Mouse (Mus musculus) embryonic facial prominence, embryonic 13.5 days (tissue): ENCODE results near the gene Zdhhc14. TPM values are rescaled to one million over a fixed set of nuclear protein-coding genes. Genes with fewer than 3 reads are reported as not detected.

ENCODE experiments used
- ATAC-seq: fragments of 200-750 bp; cut with Nextera tagmentation; 2 replicates; pipeline ENCODE4 v1.8.0; 2017; ENCODE audit warnings: low read depth; ENCODE audit not compliant: insufficient number of reproducible peaks, insufficient read depth, low FRiP score, low TSS enrichment
- H3K27ac ChIP-seq: fragments of 300-500 bp; sonication (generic); 2 replicates; pipeline ENCODE4 v1.5.1; 2015; ENCODE audit warnings: moderate library complexity, mild to moderate bottlenecking, inconsistent platforms
- H3K27me3 ChIP-seq: fragments of 300-500 bp; sonication (generic); 2 replicates; pipeline ENCODE4 v1.6.1; 2015; ENCODE audit warnings: mild to moderate bottlenecking, inconsistent platforms
- H3K36me3 ChIP-seq: fragments of 300-500 bp; sonication (generic); 2 replicates; pipeline ENCODE4 v1.6.1; 2015; ENCODE audit warnings: mild to moderate bottlenecking, inconsistent platforms
- H3K4me1 ChIP-seq: fragments of 300-500 bp; sonication (generic); 2 replicates; pipeline ENCODE4 v1.6.1; 2015; ENCODE audit warnings: inconsistent platforms
- H3K4me2 ChIP-seq: fragments of 300-500 bp; sonication (generic); 2 replicates; pipeline ENCODE4 v1.6.1; 2015; ENCODE audit warnings: moderate library complexity, mild to moderate bottlenecking, inconsistent platforms
- H3K4me3 ChIP-seq: fragments of 300-500 bp; sonication (generic); 2 replicates; pipeline ENCODE4 v1.5.1; 2015; ENCODE audit warnings: mild to moderate bottlenecking, inconsistent platforms
- H3K9ac ChIP-seq: fragments of 300-500 bp; sonication (generic); 2 replicates; pipeline ENCODE4 v1.6.1; 2015; ENCODE audit warnings: mild to moderate bottlenecking, inconsistent platforms
- H3K9me3 ChIP-seq: fragments of 300-500 bp; sonication (generic); 2 replicates; pipeline ENCODE4 v1.6.1; 2016; ENCODE audit warnings: inconsistent platforms
- WGBS: fragments of 180-500 bp; shearing (Covaris S2); methylation state at CpG from one replicate; pipeline ENCODE4 v1.1.7; 2015; ENCODE audit warnings: mixed read lengths; 5-methylcytosine and 5-hydroxymethylcytosine counted together
- polyA plus RNA-seq: library from polyadenylated mRNA; unstranded; fragments of >200 nt; fragmentation: Nextera tagmentation; extraction: Ambion mirVana; gene quantifications from 2 replicates; pipeline ENCODE4 v1.2.1, GENCODE M21; 2015

Gene Zdhhc14
- polyA plus RNA-seq, 1 experiment from 2014 or later: 3.6 TPM

GRCm38 (mm10) chr17:5642918-5643721 is 150.8 kb downstream of the Zdhhc14 start:
- Histone ChIP-seq H3K4me2 (no peak overlapping the region), H3K36me3 (no peaks in the 10 kb centered on the region), H3K27ac (no peak overlapping the region), H3K9ac (no peak overlapping the region), H3K4me3 (no peak overlapping the region), H3K9me3 (no peaks in the 10 kb centered on the region), H3K4me1 (no peaks in the 10 kb centered on the region), H3K27me3 (no peaks in the 10 kb centered on the region)
- ATAC-seq: no peak
- 73% methylated on average over 15 of the region's 15 CpGs for WGBS

- no peak for ATAC-seq
- no peak overlapping the region for H3K27ac ChIP-seq
- H3K27me3 ChIP-seq: no peaks in the 10 kb centered on the region
- 85% methylated on average over 4 of the region's 4 CpGs for WGBS
- no peak overlapping the region for H3K4me3 ChIP-seq
- H3K4me2 ChIP-seq: no peak overlapping the region
- H3K9me3 ChIP-seq: no peaks in the 10 kb centered on the region
- H3K4me1 ChIP-seq: 0 out of 2 replicates have a peak, but pooled peaks cover 5% of the 10 kb centered on the region
- H3K9ac ChIP-seq: no peak overlapping the region
- no peaks in the 10 kb centered on the region for H3K36me3 ChIP-seq
These were observed 157.8 kb downstream of the Zdhhc14 start for GRCm38 (mm10) chr17:5650124-5650523.

- WGBS: 82% methylated on average over 4 of the region's 4 CpGs
- ATAC-seq: no peak
- no peak overlapping the region for H3K4me2 ChIP-seq
- no peak overlapping the region for H3K4me3 ChIP-seq
- H3K9me3 ChIP-seq: no peaks in the 10 kb centered on the region
- no peak overlapping the region for H3K27ac ChIP-seq
- H3K36me3 ChIP-seq: no peaks in the 10 kb centered on the region
- 0 out of 2 replicates have a peak, but pooled peaks cover 5% of the 10 kb centered on the region for H3K4me1 ChIP-seq
- H3K9ac ChIP-seq: no peak overlapping the region
- no peaks in the 10 kb centered on the region for H3K27me3 ChIP-seq
These were observed 158.3 kb downstream of the Zdhhc14 start for GRCm38 (mm10) chr17:5650642-5651041.

GRCm38 (mm10) chr17:5651551-5651950 is 159.2 kb downstream of the Zdhhc14 start:
- Histone ChIP-seq H3K4me1 (0 out of 2 replicates have a peak, but pooled peaks cover 5% of the 10 kb centered on the region), H3K27me3 (no peaks in the 10 kb centered on the region), H3K4me2 (no peak overlapping the region), H3K9ac (no peak overlapping the region), H3K27ac (no peak overlapping the region), H3K9me3 (no peaks in the 10 kb centered on the region), H3K4me3 (no peak overlapping the region), H3K36me3 (no peaks in the 10 kb centered on the region)
- WGBS: 81% methylated on average over 4 of the region's 4 CpGs
- ATAC-seq: no peak

GRCm38 (mm10) chr17:5653981-5654380 is 161.6 kb downstream of the Zdhhc14 start:
- WGBS: 79% methylated on average over 9 of the region's 9 CpGs
- H3K4me3 ChIP-seq: no peak overlapping the region

GRCm38 (mm10) chr17:5655536-5655935 is 163.2 kb downstream of the Zdhhc14 start:
- Histone ChIP-seq H3K36me3 (no peaks in the 10 kb centered on the region), H3K9ac (no peak overlapping the region), H3K9me3 (no peaks in the 10 kb centered on the region), H3K4me3 (no peak overlapping the region), H3K4me2 (no peak overlapping the region), H3K27me3 (no peaks in the 10 kb centered on the region), H3K27ac (no peak overlapping the region), H3K4me1 (0 out of 2 replicates have a peak, but pooled peaks cover 5% of the 10 kb centered on the region)
- 92% methylated on average over 4 of the region's 4 CpGs for WGBS
- ATAC-seq: no peak

More at GRCm38 (mm10) chr17:5653981-5654380, 161.6 kb downstream of the Zdhhc14 start:
- no peaks in the 10 kb centered on the region for H3K27me3 ChIP-seq
- H3K9me3 ChIP-seq: no peaks in the 10 kb centered on the region
- no peak overlapping the region for H3K9ac ChIP-seq
- H3K27ac ChIP-seq: no peak overlapping the region
- 0 out of 2 replicates have a peak, but pooled peaks cover 5% of the 10 kb centered on the region for H3K4me1 ChIP-seq
- no peak overlapping the region for H3K4me2 ChIP-seq
- H3K36me3 ChIP-seq: no peaks in the 10 kb centered on the region
- no peak for ATAC-seq

- Histone ChIP-seq H3K27me3 (no peaks in the 10 kb centered on the region), H3K4me1 (peaks cover under 1% of the 10 kb centered on the region; the same call in 1 of the 2 replicates), H3K4me2 (no peak overlapping the region), H3K9ac (no peak overlapping the region), H3K27ac (no peak overlapping the region), H3K36me3 (no peaks in the 10 kb centered on the region), H3K9me3 (no peaks in the 10 kb centered on the region), H3K4me3 (no peak overlapping the region)
- 44% methylated on average over 8 of the region's 8 CpGs for WGBS
- no peak for ATAC-seq
These were observed 168.1 kb downstream of the Zdhhc14 start for GRCm38 (mm10) chr17:5660317-5661080.

- ATAC-seq: no peak
- H3K9ac ChIP-seq: no peak overlapping the region
- H3K36me3 ChIP-seq: no peaks in the 10 kb centered on the region
- no peaks in the 10 kb centered on the region for H3K9me3 ChIP-seq
- H3K27me3 ChIP-seq: no peaks in the 10 kb centered on the region
- H3K4me2 ChIP-seq: no peak overlapping the region
- 81% methylated on average over 8 of the region's 8 CpGs for WGBS
- no peak overlapping the region for H3K27ac ChIP-seq
- peaks cover 12% of the 10 kb centered on the region; the same call in 1 of the 2 replicates for H3K4me1 ChIP-seq
- H3K4me3 ChIP-seq: no peak overlapping the region
These were observed 174.3 kb downstream of the Zdhhc14 start for GRCm38 (mm10) chr17:5666652-5667051.

GRCm38 (mm10) chr17:5668456-5668855 is 176.1 kb downstream of the Zdhhc14 start:
- 48% methylated on average over 3 of the region's 3 CpGs for WGBS
- Histone ChIP-seq H3K4me3 (no peak overlapping the region), H3K4me2 (no peak overlapping the region), H3K27me3 (no peaks in the 10 kb centered on the region), H3K36me3 (no peaks in the 10 kb centered on the region), H3K9ac (no peak overlapping the region), H3K27ac (no peak overlapping the region), H3K4me1 (peaks cover 12% of the 10 kb centered on the region; the same call in 1 of the 2 replicates), H3K9me3 (no peaks in the 10 kb centered on the region)
- ATAC-seq: no peak

- Histone ChIP-seq H3K9ac (no peak overlapping the region), H3K27me3 (no peaks in the 10 kb centered on the region), H3K27ac (no peak overlapping the region), H3K4me2 (no peak overlapping the region), H3K4me3 (no peak overlapping the region), H3K36me3 (no peaks in the 10 kb centered on the region), H3K4me1 (peaks cover 12% of the 10 kb centered on the region; the same call in 1 of the 2 replicates), H3K9me3 (no peaks in the 10 kb centered on the region)
- WGBS: 32% methylated on average over 7 of the region's 7 CpGs
- ATAC-seq: no peak
These were observed 176.6 kb downstream of the Zdhhc14 start for GRCm38 (mm10) chr17:5668981-5669380.

- WGBS: 87% methylated on average over 8 of the region's 8 CpGs
- H3K36me3 ChIP-seq: no peaks in the 10 kb centered on the region
- H3K27me3 ChIP-seq: no peaks in the 10 kb centered on the region
- no peak overlapping the region for H3K4me3 ChIP-seq
- ATAC-seq: no peak
- no peak overlapping the region for H3K4me2 ChIP-seq
- no peak overlapping the region for H3K9ac ChIP-seq
- no peak overlapping the region for H3K27ac ChIP-seq
- no peaks in the 10 kb centered on the region for H3K9me3 ChIP-seq
- H3K4me1 ChIP-seq: peaks cover 18% of the 10 kb centered on the region
These were observed 183.6 kb downstream of the Zdhhc14 start for GRCm38 (mm10) chr17:5675951-5676350.
